Mouse (Mus musculus): ENCODE data around the gene Kcnb1.

Gene Kcnb1

DNA sequence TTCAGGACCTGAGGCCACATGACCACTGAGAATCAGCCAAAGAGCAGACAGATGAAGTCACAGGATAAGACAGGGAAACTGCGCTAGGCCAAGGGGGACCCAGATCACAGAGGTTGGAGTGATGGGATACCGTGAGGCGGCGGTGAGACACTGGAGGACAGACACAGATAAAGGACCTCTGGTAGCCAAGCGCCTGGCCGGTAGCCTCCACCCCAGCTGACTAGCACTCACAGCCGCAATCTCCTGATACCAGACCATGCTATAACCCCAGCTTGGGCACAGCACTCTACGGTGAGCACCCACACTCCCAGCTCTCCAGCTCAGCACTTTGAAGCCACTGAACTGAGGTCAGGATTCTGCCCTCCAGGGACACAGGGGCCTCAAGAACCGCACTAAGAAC is 26.4 kb downstream of the Kcnb1 start:
- no peak for DNase-seq (ENCODE audit: low read depth, low spot score)

- DNase-seq (ENCODE audit: low read depth, low spot score): no peak
These were observed 26.8 kb downstream of the Kcnb1 start for GRCm38 (mm10) chr2:167163134-167163533.

GRCm38 (mm10) chr2:167162516-167163021 is 27.4 kb downstream of the Kcnb1 start:
- DNase-seq (ENCODE audit: low read depth, low spot score): no peak

DNA sequence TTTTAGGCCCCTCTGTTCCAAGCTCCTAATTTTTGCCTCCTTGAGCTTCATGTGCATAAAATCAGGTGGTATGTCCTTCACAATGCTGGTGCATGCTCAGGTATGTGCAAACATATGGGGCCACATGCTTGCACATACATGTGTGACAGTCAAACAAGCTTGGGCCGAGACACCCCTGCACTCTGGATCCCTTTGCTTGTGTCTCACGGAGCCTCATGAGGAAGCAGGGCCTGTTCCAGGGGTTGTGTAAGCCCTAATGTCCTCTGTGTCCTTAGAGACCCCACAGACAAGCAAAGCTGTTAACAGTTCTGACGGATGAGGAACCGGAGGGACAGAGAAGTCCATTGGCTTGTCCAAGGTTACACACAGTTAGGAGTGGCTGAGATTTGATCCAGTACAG is 30.2 kb downstream of the Kcnb1 start:
- DNase-seq (ENCODE audit: low read depth, low spot score): no peak

DNA sequence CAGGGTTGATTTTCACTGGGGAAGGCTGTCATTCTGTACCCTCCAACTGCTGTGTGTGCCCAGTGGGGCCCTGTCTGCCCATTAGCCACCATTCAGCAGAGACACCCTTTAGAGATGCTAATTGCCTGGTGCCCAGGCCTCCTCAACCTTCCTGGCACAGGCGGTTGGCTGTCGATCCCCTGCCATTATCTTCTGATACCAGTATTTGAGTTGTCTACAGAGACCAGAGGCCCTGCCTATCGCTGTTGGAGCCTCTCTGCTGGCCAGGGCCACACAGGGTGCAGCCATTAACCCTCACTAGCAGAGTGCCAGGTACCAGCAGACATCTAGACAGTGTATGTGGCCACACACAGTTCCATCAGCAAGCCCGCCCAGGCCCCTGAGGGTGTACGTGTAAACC is 31.2 kb downstream of the Kcnb1 start:
- DNase-seq (ENCODE audit: low read depth, low spot score): no peak

- DNase-seq (ENCODE audit: low read depth, low spot score): no peak
These were observed 33.7 kb downstream of the Kcnb1 start for GRCm38 (mm10) chr2:167156118-167156715.

- no peak for DNase-seq (ENCODE audit: low read depth, low spot score)
These were observed 34.4 kb downstream of the Kcnb1 start for GRCm38 (mm10) chr2:167155541-167155973.

GRCm38 (mm10) chr2:167150880-167151279 is 39.1 kb downstream of the Kcnb1 start:
- DNase-seq (ENCODE audit: low read depth, low spot score): no peak

DNA sequence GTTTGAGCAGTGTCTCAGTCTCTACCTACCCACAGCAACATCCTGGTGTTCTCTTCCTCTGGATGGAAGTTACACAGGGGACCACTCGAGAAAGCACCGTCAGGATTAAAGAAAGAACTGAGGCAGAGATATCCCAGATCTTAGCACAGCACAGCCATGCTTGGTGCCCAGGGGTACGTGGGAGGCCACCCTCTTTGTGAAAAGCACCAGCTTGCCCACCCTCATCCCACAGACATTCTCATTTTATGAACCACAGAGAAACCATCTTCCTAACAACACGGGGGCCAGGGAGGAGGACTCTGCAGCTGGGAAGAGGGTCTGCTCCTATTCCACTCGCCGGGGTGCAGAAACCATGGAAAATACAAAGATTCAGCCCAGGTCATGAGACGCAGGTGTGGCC is 39.8 kb downstream of the Kcnb1 start:
- no peak for DNase-seq (ENCODE audit: low read depth, low spot score)

GRCm38 (mm10) chr2:167149035-167149434 is 40.9 kb downstream of the Kcnb1 start:
- no peak for DNase-seq (ENCODE audit: low read depth, low spot score)

DNA sequence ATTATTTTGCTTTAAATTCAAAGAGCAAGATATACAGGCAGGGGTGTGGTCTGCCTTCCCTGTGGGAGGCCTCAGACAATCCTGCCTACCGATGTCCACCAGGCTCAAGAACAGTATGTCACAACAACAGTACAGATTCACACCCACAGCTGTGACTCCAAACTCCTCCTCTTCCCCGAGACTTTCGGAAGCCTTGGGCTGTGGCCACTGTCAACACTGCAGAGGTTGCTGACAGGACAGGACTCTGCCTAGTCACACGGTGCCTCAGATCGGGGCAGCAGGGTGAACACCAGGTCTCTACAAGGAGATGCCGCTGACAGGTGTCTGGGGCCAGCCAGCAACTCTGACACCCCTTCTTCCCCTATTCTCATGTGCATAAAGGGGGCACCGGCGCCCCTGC is 42.2 kb downstream of the Kcnb1 start:
- DNase-seq (ENCODE audit: low read depth, low spot score): no peak

GRCm38 (mm10) chr2:167145904-167146303 is 44.1 kb downstream of the Kcnb1 start:
- no peak for DNase-seq (ENCODE audit: low read depth, low spot score)

GRCm38 (mm10) chr2:167144439-167145307 is 45.3 kb downstream of the Kcnb1 start:
- DNase-seq (ENCODE audit: low read depth, low spot score): no peak

- no peak for DNase-seq (ENCODE audit: low read depth, low spot score)
These were observed 46.0 kb downstream of the Kcnb1 start for GRCm38 (mm10) chr2:167143914-167144313.

GRCm38 (mm10) chr2:167142282-167142681 is 47.7 kb downstream of the Kcnb1 start:
- no peak for DNase-seq (ENCODE audit: low read depth, low spot score)

- no peak for DNase-seq (ENCODE audit: low read depth, low spot score)
These were observed 48.1 kb downstream of the Kcnb1 start for GRCm38 (mm10) chr2:167141810-167142209.

DNA sequence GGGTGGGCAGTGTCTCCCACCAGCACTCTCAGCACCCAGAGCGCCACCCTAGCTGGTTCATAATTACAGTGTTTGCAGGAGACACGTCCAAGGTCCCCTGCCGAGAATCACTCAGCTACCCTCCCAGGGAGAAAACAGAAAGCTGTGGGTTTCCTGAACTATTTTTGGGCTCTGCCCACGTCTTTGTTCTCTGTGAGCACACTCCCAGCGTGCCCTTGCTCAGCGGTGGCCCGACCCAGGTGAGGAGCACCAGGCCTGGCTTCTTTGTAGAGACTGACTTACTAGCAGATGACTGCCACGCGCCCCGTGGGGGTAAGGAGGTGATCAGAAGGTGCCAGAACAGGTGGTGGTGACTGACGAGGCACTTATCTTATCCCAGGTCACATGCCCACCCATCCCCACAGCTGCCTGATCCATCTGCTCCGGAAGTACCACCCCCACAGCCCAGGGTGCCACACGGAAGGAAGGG is 50.1 kb downstream of the Kcnb1 start:
- DNase-seq (ENCODE audit: low read depth, low spot score): peak; percentile 42

DNA sequence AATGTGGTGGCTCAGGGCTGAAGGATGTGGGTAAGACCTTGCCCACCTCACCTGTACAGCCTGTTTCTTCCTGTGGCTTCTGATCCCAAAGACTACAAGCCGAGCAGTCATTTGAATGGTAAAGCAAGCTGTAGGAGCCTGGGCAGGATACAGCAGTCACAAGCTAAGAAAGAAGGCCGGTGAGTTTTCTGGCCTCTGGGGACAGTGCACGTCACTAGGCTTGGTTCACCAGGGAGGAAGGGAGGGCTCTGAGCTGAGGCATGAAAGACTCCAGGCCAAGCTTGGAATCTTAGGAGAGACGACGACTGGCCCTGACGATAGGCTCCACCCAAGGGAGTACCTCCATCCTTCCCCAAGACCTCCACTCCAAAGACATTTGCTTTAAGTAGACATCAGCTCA is 51.3 kb downstream of the Kcnb1 start:
- DNase-seq (ENCODE audit: low read depth, low spot score): no peak

DNA sequence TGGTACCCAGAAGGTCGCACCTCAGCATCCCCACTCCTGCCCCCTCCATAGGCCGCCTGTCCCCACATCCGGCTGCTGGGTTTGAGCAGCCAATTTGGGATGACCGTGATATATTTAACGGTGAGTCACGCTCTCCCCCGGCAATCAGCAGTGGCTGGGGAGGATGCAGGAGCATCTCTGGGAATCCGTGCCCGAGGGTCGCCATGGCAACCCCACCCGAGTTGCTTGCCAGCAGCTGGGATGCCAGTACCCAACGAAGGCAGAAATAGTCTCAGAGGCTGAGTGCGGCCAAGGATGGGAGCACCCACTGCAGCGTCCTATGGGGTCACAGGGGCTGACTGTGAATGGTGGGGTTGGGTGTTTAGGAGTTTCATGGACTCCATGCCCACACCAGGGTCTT is 53.0 kb downstream of the Kcnb1 start:
- no peak for DNase-seq (ENCODE audit: low read depth, low spot score)

GRCm38 (mm10) chr2:167132041-167132440 is 57.9 kb downstream of the Kcnb1 start:
- DNase-seq (ENCODE audit: low read depth, low spot score): no peak

GRCm38 (mm10) chr2:167130050-167130770 is 59.7 kb downstream of the Kcnb1 start:
- DNase-seq (ENCODE audit: low read depth, low spot score): no peak

- no peak for DNase-seq (ENCODE audit: low read depth, low spot score)
These were observed 60.4 kb downstream of the Kcnb1 start for GRCm38 (mm10) chr2:167129608-167129955.
